Mouse (Mus musculus) lung, postnatal 0 days (tissue): Measurements from ENCODE around the gene Kif13a.

ENCODE experiments used
- CTCF ChIP-seq: IDR thresholded peaks from 2 replicates; pipeline ENCODE4 v1.5.1; 2016; ENCODE audit warnings: antibody characterized with exemption, mild to moderate bottlenecking
- EP300 ChIP-seq: IDR thresholded peaks from 2 replicates; pipeline ENCODE4 v1.6.1; 2016; ENCODE audit warnings: antibody characterized with exemption, mild to moderate bottlenecking, control low read depth

- TF ChIP-seq CTCF (no peak), EP300 (no peak)
Measured at GRCm38 (mm10) chr13:46743821-46744220, 185.8 kb downstream of the Kif13a start.
